Mouse (Mus musculus): ENCODE measurements at regions not wholly inside any gene's neighbourhood (a gene's known extent, or its start where the extent isn't known, plus 50 kb on each side); places are given as distances from the start of the nearest gene placed in this dataset.

DNA sequence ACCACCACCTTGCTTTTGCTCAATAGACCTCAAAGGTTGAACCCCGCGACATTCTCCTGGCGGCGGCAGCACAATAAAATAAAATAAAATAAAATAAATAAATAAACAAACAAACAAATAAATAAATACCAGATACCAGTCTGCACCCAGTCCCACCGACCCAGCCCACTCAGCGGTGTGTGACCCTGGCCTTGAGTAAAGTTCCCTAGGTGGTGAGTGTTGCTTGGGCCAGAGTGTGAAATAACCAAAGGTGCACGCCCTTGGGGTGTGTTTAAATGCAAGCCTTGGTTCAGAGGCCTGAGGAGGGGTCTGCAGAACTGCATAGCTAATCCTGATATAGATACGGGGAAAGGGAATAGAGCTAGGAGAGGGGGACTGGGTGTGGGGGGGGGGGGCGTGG is 68.4 kb downstream of the Zfp706 start:
- TF ChIP-seq CTCF (IDR thresholded peaks at IDR 0.05; ENCODE audit: low read depth, low read length) (no peak), GATA1 (IDR thresholded peaks at IDR 0.05; ENCODE audit: borderline replicate concordance, low read length) (no peak), TAL1 (conservative IDR thresholded peaks at IDR 0.05; ENCODE audit: low read depth, low read length) (no peak)
